Mouse (Mus musculus) activated CD4-positive, CD25-positive, alpha-beta regulatory T cell, adult 4 months (primary cell): ENCODE measurements at regions not wholly inside any gene's neighbourhood (a gene's known extent, or its start where the extent isn't known, plus 50 kb on each side); places are given as distances from the start of the nearest gene placed in this dataset.
"Not testable (repeated sequence)": the region's sequence is repeated elsewhere in the genome, so short reads cannot be mapped to it uniquely, and the experiment has no call there.

Experiments
- ATAC-seq: one replicate; pipeline ENCODE4 v1.8.0; 2017

- no peak for ATAC-seq
Measured at GRCm38 (mm10) chr13:28839084-28839483, 114.4 kb downstream of the Sox4 start.

GRCm38 (mm10) chr13:28838216-28838615, 115.3 kb downstream of the Sox4 start:
- no peak for ATAC-seq

- not testable (repeated sequence) for ATAC-seq
Measured at GRCm38 (mm10) chr13:28837196-28837595, 116.3 kb downstream of the Sox4 start.

DNA sequence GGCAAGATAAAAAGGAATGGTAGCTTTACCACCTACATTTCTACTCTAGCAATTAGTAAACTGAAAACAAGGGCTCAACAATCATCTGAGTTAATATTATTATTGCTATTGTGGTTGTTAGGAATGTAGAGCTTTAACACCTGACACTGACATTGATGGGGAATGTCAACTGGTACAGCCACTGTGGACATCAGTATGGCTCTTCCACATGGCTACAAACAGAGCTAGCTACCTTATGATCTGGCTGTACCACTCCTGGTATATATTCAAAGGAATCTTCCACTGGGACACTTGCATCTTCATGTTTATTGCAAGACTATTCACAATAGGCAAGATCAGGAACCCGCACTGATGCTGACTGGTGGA, 119.8 kb downstream of the Sox4 start:
- ATAC-seq = no peak

DNA sequence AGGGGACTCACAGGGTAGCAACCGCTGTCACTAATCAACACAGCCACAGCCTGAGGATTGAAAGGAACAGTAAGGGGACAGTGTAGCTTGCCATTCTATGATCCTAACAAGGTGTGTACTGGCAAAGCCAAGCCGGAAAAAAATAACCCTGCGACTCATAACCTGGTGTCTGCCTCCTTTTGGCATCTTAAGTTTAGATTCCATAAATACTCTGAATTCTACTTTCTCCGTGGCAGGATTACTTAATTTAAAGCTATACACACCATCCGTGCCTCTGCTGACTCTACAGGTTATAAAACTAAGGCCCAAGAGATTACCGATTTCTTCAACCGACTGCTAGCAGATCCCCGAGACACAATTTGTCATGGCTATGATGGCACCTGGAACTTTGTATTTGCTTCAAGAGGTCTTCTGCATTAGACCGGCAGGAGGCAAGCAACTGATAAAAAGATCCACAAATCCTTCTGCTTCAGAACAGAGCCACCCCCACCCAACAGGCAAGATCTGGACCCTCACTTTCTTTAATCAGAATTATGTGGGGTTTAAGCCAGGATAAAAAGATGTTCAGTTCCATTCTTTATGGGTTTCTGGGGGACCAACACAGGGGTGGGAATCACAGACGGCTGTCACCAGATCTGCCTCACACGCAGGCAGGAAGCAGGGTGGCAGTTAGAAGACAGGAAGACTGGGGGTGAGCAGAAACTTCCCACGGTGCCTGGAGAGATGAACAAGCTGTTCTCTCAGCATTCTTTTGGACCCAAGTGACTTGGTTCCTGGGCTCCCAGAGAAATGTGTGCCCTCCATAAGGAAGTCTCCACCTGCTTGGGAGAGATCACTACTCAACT, 120.4 kb downstream of the Sox4 start:
- peak; percentile 61 for ATAC-seq

- no peak for ATAC-seq
Measured at GRCm38 (mm10) chr13:28826284-28826683, 127.2 kb downstream of the Sox4 start.

- ATAC-seq = no peak
Measured at GRCm38 (mm10) chr13:28823985-28824384, 129.5 kb downstream of the Sox4 start.

GRCm38 (mm10) chr13:28823311-28823880, 130.1 kb downstream of the Sox4 start:
- ATAC-seq = no peak

- no peak for ATAC-seq
Measured at GRCm38 (mm10) chr13:28820868-28821533, 132.5 kb downstream of the Sox4 start.

GRCm38 (mm10) chr13:28814127-28814526, 139.4 kb downstream of the Sox4 start:
- ATAC-seq = no peak

- ATAC-seq = no peak
Measured at GRCm38 (mm10) chr13:28811667-28812575, 141.6 kb downstream of the Sox4 start.

DNA sequence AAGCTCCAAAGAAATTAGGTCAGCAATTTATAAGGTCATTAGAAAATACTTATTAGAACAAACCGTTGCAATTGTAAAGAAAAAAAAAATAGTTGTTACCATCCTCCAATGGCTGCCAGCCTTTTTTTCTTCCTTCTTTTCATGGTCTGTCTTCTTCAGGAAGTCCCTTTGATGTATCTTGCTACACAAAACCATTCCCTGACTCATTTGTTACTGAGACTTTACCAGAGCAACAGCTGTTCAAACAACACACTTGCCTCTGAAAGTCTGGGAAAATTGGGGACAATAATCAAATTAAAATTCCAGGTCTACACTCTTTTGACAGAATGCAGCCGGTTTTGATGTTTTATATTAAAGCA, 142.5 kb downstream of the Sox4 start:
- ATAC-seq = no peak

GRCm38 (mm10) chr13:28810326-28811080, 143.0 kb downstream of the Sox4 start:
- no peak for ATAC-seq

- no peak for ATAC-seq
Measured at GRCm38 (mm10) chr13:28805302-28805701, 148.2 kb downstream of the Sox4 start.

GRCm38 (mm10) chr13:28801210-28801954, 152.1 kb downstream of the Sox4 start:
- ATAC-seq = no peak

GRCm38 (mm10) chr13:28800676-28801075, 152.8 kb downstream of the Sox4 start:
- ATAC-seq = no peak

DNA sequence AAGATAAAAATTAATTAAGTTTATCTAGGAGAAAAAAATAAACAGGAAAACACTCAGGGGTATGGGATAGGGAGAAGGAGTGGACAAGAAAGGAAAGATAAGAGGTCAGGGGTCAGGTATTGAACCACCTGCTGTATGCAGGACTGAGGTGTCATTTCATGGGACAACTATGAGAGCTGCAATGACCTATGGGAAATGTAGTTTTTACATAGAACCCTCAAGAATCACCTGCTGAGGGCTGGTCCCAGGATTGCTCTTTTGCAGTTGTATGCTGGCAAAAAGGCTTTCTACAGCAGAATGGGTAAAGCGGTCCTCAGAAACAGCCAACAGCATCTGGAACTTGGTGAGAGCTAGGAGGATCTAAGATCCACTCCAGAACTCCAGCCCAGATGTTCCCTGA, 154.0 kb downstream of the Sox4 start:
- no peak for ATAC-seq

GRCm38 (mm10) chr13:28797617-28798475, 155.7 kb downstream of the Sox4 start:
- ATAC-seq = no peak

- ATAC-seq = no peak
Measured at GRCm38 (mm10) chr13:28795274-28795673, 158.2 kb downstream of the Sox4 start.

DNA sequence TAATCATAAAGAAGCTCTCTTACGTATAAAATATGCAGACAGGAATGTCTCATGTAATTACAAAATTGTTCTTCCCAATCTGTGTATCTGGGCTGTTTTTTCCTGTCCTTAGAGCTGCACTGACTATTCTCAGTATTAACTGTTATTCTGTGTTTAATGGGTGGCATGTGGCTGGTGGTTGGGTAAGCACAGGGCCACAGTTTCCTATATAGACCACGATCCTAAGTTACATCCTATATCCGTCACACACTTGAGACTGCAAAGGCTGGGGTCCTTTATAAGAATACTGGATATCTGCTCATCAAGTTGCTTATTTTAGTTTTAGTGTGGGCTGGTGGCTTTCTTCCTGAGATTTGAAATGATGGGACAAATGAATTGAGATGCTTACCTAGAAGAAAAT, 159.0 kb downstream of the Sox4 start:
- ATAC-seq = no peak
